Mouse (Mus musculus): ENCODE data around the gene Kdm2b. TPM values are rescaled to one million over a fixed set of nuclear protein-coding genes. Genes with fewer than 3 reads are reported as not detected.
A peak's percentile ranks its signal among the peaks of the same experiment; 100 is the strongest.

Kdm2b gene
- polyA plus RNA-seq, 1 experiment from 2014 or later, result 15.0 TPM

GRCm38 (mm10) chr5:122925534-122925958 lies 64.1 kb downstream of the Kdm2b start:
- Histone ChIP-seq H3K4me3 (replicated peaks) (no peak overlapping the region), H3K4me2 (peak overlapping the region; percentile 50), H3K27me3 (no peaks in the 10 kb centered on the region), H3K27ac (replicated peaks) (no peak overlapping the region), H3K4me1 (replicated peaks) (peaks cover 20% of the 10 kb centered on the region; the same call in 1 of the 2 replicates), H3K9me3 (replicated peaks) (no peaks in the 10 kb centered on the region), H3K36me3 (replicated peaks) (no peaks in the 10 kb centered on the region), H3K9ac (no peak overlapping the region)
- WGBS (ENCODE audit: insufficient replicate concordance), result 27% methylated on average over 7 of the region's 7 CpGs
- ATAC-seq (ENCODE audit: insufficient read depth), result no peak

- Histone ChIP-seq H3K4me1 (replicated peaks) (peaks cover 17% of the 10 kb centered on the region; the same call in 1 of the 2 replicates), H3K9me3 (replicated peaks) (no peaks in the 10 kb centered on the region), H3K9ac (no peak overlapping the region), H3K27ac (replicated peaks) (no peak overlapping the region), H3K4me2 (no peak overlapping the region), H3K27me3 (no peaks in the 10 kb centered on the region), H3K36me3 (replicated peaks) (no peaks in the 10 kb centered on the region), H3K4me3 (replicated peaks) (no peak overlapping the region)
- whole genome bisulfite sequencing (ENCODE audit: insufficient replicate concordance), result 74% methylated on average over 10 of the region's 10 CpGs
- no peak for ATAC-seq (ENCODE audit: insufficient read depth)
Observed at GRCm38 (mm10) chr5:122923871-122924465, 65.7 kb downstream of the Kdm2b start.

- Histone ChIP-seq H3K9ac (no peak overlapping the region), H3K27ac (replicated peaks) (no peak overlapping the region), H3K36me3 (replicated peaks) (no peaks in the 10 kb centered on the region), H3K4me2 (no peak overlapping the region), H3K4me1 (replicated peaks) (peaks cover 24% of the 10 kb centered on the region), H3K9me3 (replicated peaks) (no peaks in the 10 kb centered on the region), H3K4me3 (replicated peaks) (no peak overlapping the region), H3K27me3 (no peaks in the 10 kb centered on the region)
- no peak for ATAC-seq (ENCODE audit: insufficient read depth)
- WGBS (ENCODE audit: insufficient replicate concordance), result 66% methylated on average over 8 of the region's 8 CpGs
Observed at GRCm38 (mm10) chr5:122921941-122922340, 67.7 kb downstream of the Kdm2b start.

- Histone ChIP-seq H3K27ac (replicated peaks) (no peak overlapping the region), H3K4me3 (replicated peaks) (no peak overlapping the region), H3K27me3 (no peaks in the 10 kb centered on the region), H3K9ac (no peak overlapping the region), H3K4me1 (replicated peaks) (peaks cover 27% of the 10 kb centered on the region), H3K4me2 (no peak overlapping the region), H3K9me3 (replicated peaks) (no peaks in the 10 kb centered on the region), H3K36me3 (replicated peaks) (no peaks in the 10 kb centered on the region)
- 66% methylated on average over 5 of the region's 5 CpGs for WGBS (ENCODE audit: insufficient replicate concordance)
- ATAC-seq (ENCODE audit: insufficient read depth), result no peak
Observed at GRCm38 (mm10) chr5:122920557-122920956, 69.1 kb downstream of the Kdm2b start.

GRCm38 (mm10) chr5:122917982-122918711 lies 71.5 kb downstream of the Kdm2b start:
- Histone ChIP-seq H3K9ac (no peak overlapping the region), H3K27me3 (no peaks in the 10 kb centered on the region), H3K27ac (replicated peaks) (no peak overlapping the region), H3K4me3 (replicated peaks) (no peak overlapping the region), H3K4me1 (replicated peaks) (peaks cover 28% of the 10 kb centered on the region), H3K4me2 (no peak overlapping the region), H3K36me3 (replicated peaks) (no peaks in the 10 kb centered on the region), H3K9me3 (replicated peaks) (no peaks in the 10 kb centered on the region)
- no peak for ATAC-seq (ENCODE audit: insufficient read depth)
- 55% methylated on average over 7 of the region's 7 CpGs for WGBS (ENCODE audit: insufficient replicate concordance)

- Histone ChIP-seq H3K36me3 (replicated peaks) (no peaks in the 10 kb centered on the region), H3K9me3 (replicated peaks) (no peaks in the 10 kb centered on the region), H3K4me1 (replicated peaks) (peaks cover 26% of the 10 kb centered on the region), H3K27me3 (no peaks in the 10 kb centered on the region), H3K4me3 (replicated peaks) (no peak overlapping the region), H3K4me2 (no peak overlapping the region), H3K9ac (no peak overlapping the region), H3K27ac (replicated peaks) (no peak overlapping the region)
- no peak for ATAC-seq (ENCODE audit: insufficient read depth)
- WGBS (ENCODE audit: insufficient replicate concordance), result 65% methylated on average over 6 of the region's 6 CpGs
Observed at GRCm38 (mm10) chr5:122916147-122916546, 73.5 kb downstream of the Kdm2b start.

GRCm38 (mm10) chr5:122912863-122913262 lies 76.8 kb downstream of the Kdm2b start:
- no peak for ATAC-seq (ENCODE audit: insufficient read depth)
- peaks cover 16% of the 10 kb centered on the region; the same call in 1 of the 2 replicates for H3K4me1 ChIP-seq (replicated peaks)

GRCm38 (mm10) chr5:122909481-122909880 lies 80.1 kb downstream of the Kdm2b start:
- no peaks in the 10 kb centered on the region for H3K36me3 ChIP-seq (replicated peaks)
- WGBS (ENCODE audit: insufficient replicate concordance), result 77% methylated on average over 18 of the region's 18 CpGs
- H3K27ac ChIP-seq (replicated peaks), result no peak overlapping the region
- H3K4me2 ChIP-seq, result no peak overlapping the region
- no peaks in the 10 kb centered on the region for H3K4me1 ChIP-seq (replicated peaks)
- H3K4me3 ChIP-seq (replicated peaks), result no peak overlapping the region
- H3K27me3 ChIP-seq, result no peaks in the 10 kb centered on the region
- no peak overlapping the region for H3K9ac ChIP-seq
- no peaks in the 10 kb centered on the region for H3K9me3 ChIP-seq (replicated peaks)
- ATAC-seq (ENCODE audit: insufficient read depth), result no peak

More at GRCm38 (mm10) chr5:122912863-122913262, 76.8 kb downstream of the Kdm2b start:
- H3K27me3 ChIP-seq, result no peaks in the 10 kb centered on the region
- no peak overlapping the region for H3K27ac ChIP-seq (replicated peaks)
- H3K4me2 ChIP-seq, result no peak overlapping the region
- no peaks in the 10 kb centered on the region for H3K9me3 ChIP-seq (replicated peaks)
- WGBS (ENCODE audit: insufficient replicate concordance), result 71% methylated on average over 4 of the region's 4 CpGs
- no peak overlapping the region for H3K9ac ChIP-seq
- no peaks in the 10 kb centered on the region for H3K36me3 ChIP-seq (replicated peaks)
- H3K4me3 ChIP-seq (replicated peaks), result no peak overlapping the region

GRCm38 (mm10) chr5:122908001-122908400 lies 81.6 kb downstream of the Kdm2b start:
- no peak overlapping the region for H3K9ac ChIP-seq
- no peaks in the 10 kb centered on the region for H3K27me3 ChIP-seq
- H3K4me1 ChIP-seq (replicated peaks), result peaks cover 15% of the 10 kb centered on the region
- no peaks in the 10 kb centered on the region for H3K9me3 ChIP-seq (replicated peaks)
- H3K4me2 ChIP-seq, result no peak overlapping the region
- no peaks in the 10 kb centered on the region for H3K36me3 ChIP-seq (replicated peaks)
- no peak overlapping the region for H3K4me3 ChIP-seq (replicated peaks)
- 69% methylated on average over 2 of the region's 2 CpGs for WGBS (ENCODE audit: insufficient replicate concordance)
- ATAC-seq (ENCODE audit: insufficient read depth), result no peak
- no peak overlapping the region for H3K27ac ChIP-seq (replicated peaks)

GRCm38 (mm10) chr5:122907182-122907581 lies 82.4 kb downstream of the Kdm2b start:
- no peaks in the 10 kb centered on the region for H3K27me3 ChIP-seq
- no peak overlapping the region for H3K27ac ChIP-seq (replicated peaks)
- no peak for ATAC-seq (ENCODE audit: insufficient read depth)
- H3K9ac ChIP-seq, result no peak overlapping the region
- peaks cover 23% of the 10 kb centered on the region for H3K4me1 ChIP-seq (replicated peaks)
- H3K4me2 ChIP-seq, result no peak overlapping the region
- no peaks in the 10 kb centered on the region for H3K36me3 ChIP-seq (replicated peaks)
- H3K4me3 ChIP-seq (replicated peaks), result no peak overlapping the region
- H3K9me3 ChIP-seq (replicated peaks), result no peaks in the 10 kb centered on the region
- WGBS (ENCODE audit: insufficient replicate concordance), result 67% methylated on average over 1 of the region's 1 CpGs

- Histone ChIP-seq H3K27ac (replicated peaks) (peak overlapping the region; percentile 9; the same call in 1 of the 2 replicates), H3K4me1 (replicated peaks) (peaks cover 61% of the 10 kb centered on the region), H3K27me3 (no peaks in the 10 kb centered on the region), H3K36me3 (replicated peaks) (no peaks in the 10 kb centered on the region), H3K9me3 (replicated peaks) (no peaks in the 10 kb centered on the region), H3K4me3 (replicated peaks) (no peak overlapping the region), H3K9ac (no peak overlapping the region), H3K4me2 (0 out of 2 replicates have a peak overlapping the region, but pooled peaks have one; percentile 98)
- 16% methylated on average over 5 of the region's 5 CpGs for whole genome bisulfite sequencing (ENCODE audit: insufficient replicate concordance)
- ATAC-seq (ENCODE audit: insufficient read depth), result no peak
Observed at GRCm38 (mm10) chr5:122903165-122903564, 86.5 kb downstream of the Kdm2b start.
